Mouse (Mus musculus) lung, embryonic 15.5 days (tissue): Measurements from ENCODE around the gene Cfap299. TPM values are rescaled to one million over a fixed set of nuclear protein-coding genes. Genes with fewer than 3 reads are reported as not detected.

Experiments used
- ATAC-seq: fragments of 200-750 bp; cut with Nextera tagmentation; 2 replicates; pipeline ENCODE4 v1.8.0; 2017; ENCODE audit warnings: moderate number of reproducible peaks, borderline replicate concordance; ENCODE audit not compliant: low FRiP score, low TSS enrichment; ENCODE audit errors: extremely low read depth
- H3K27ac ChIP-seq: fragments of 300-500 bp; sonication (generic); 2 replicates; pipeline ENCODE4 v1.5.1; 2015; ENCODE audit warnings: moderate library complexity, mild to moderate bottlenecking, inconsistent platforms
- H3K27me3 ChIP-seq: fragments of 300-500 bp; sonication (generic); 2 replicates; pipeline ENCODE4 v1.6.1; 2015; ENCODE audit warnings: inconsistent platforms
- H3K36me3 ChIP-seq: fragments of 300-500 bp; sonication (generic); 2 replicates; pipeline ENCODE4 v1.6.1; 2015; ENCODE audit warnings: inconsistent platforms
- H3K4me1 ChIP-seq: fragments of 300-500 bp; sonication (generic); 2 replicates; pipeline ENCODE4 v1.6.1; 2015; ENCODE audit warnings: inconsistent platforms
- H3K4me2 ChIP-seq: fragments of 300-500 bp; sonication (generic); 2 replicates; pipeline ENCODE4 v1.6.1; 2015; ENCODE audit warnings: inconsistent platforms, mild to moderate bottlenecking, moderate library complexity
- H3K4me3 ChIP-seq: fragments of 300-500 bp; sonication (generic); 2 replicates; pipeline ENCODE4 v1.5.1; 2015; ENCODE audit warnings: mild to moderate bottlenecking, inconsistent platforms
- H3K9ac ChIP-seq: fragments of 300-500 bp; sonication (generic); 2 replicates; pipeline ENCODE4 v1.6.1; 2015; ENCODE audit warnings: inconsistent platforms
- H3K9me3 ChIP-seq: fragments of 300-500 bp; sonication (generic); 2 replicates; pipeline ENCODE4 v1.6.1; 2016; ENCODE audit warnings: inconsistent platforms
- WGBS: fragments of 180-500 bp; shearing (Covaris S2); methylation state at CpG from one replicate; pipeline ENCODE4 v1.1.7; 2015; 5-methylcytosine and 5-hydroxymethylcytosine counted together
- polyA plus RNA-seq: library from polyadenylated mRNA; unstranded; fragments of >200 nt; fragmentation: Nextera tagmentation; extraction: Ambion mirVana; gene quantifications from 2 replicates; pipeline ENCODE4 v1.2.1, GENCODE M21; 2015

Gene Cfap299
- polyA plus RNA-seq, 1 experiment from 2014 or later, result 3.0 TPM

DNA sequence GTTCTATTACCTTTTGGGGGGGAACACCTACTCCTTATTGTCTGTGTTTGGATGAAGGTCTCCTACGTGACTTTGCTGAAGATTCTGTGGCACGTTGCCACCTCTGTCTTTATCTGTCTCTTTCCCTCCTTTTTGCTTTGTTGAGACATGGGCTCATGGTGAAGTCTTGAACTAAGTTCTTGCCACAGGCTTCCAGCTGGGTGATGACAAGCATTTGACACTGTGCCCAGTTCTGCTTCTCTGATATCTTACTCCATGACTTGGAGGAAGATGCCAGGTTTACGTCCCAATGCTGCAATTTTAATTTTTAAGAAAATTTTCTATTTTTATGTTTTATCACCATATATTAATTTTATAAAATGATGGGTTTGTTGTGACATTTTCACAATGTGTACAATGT lies 147.4 kb downstream of the Cfap299 start:
- no peak overlapping the region for H3K9ac ChIP-seq
- no peaks in the 10 kb centered on the region for H3K27me3 ChIP-seq
- no peaks in the 10 kb centered on the region for H3K36me3 ChIP-seq
- peaks cover 5% of the 10 kb centered on the region; the same call in 1 of the 2 replicates for H3K4me1 ChIP-seq
- H3K4me2 ChIP-seq, result no peak overlapping the region
- H3K27ac ChIP-seq, result peak overlapping the region; percentile 55; the same call in 1 of the 2 replicates
- no peak overlapping the region for H3K4me3 ChIP-seq
- ATAC-seq, result peak; percentile 65; the same call in 1 of the 2 replicates
- H3K9me3 ChIP-seq, result no peaks in the 10 kb centered on the region
- 53% methylated on average over 3 of the region's 3 CpGs for WGBS

DNA sequence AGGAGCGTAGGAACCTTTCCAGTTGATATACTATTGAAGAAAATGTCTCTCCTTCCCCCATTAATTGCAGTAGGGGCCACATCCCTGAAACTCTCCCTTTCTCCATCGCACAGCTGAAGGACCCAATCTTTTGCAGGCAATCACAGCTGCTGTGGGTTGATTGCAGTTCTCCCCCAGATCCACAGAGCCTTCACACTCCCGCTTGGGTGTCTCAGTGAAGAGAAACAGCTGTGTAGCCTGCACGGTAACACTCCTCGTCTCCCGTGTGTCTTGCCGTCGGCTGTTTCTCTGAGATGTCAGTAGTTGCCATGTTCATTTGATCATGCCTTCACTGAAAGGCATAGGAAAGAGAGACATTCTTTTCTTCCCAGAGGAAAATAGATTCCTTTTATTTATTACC lies 148.2 kb downstream of the Cfap299 start:
- no peaks in the 10 kb centered on the region for H3K9me3 ChIP-seq
- no peak overlapping the region for H3K4me3 ChIP-seq
- H3K4me1 ChIP-seq, result peaks cover 5% of the 10 kb centered on the region; the same call in 1 of the 2 replicates
- H3K9ac ChIP-seq, result no peak overlapping the region
- H3K27me3 ChIP-seq, result no peaks in the 10 kb centered on the region
- ATAC-seq, result peak; percentile 87
- no peaks in the 10 kb centered on the region for H3K36me3 ChIP-seq
- 31% methylated on average over 8 of the region's 8 CpGs for WGBS
- peak overlapping the region; percentile 35; the same call in 1 of the 2 replicates for H3K27ac ChIP-seq
- H3K4me2 ChIP-seq, result no peak overlapping the region

DNA sequence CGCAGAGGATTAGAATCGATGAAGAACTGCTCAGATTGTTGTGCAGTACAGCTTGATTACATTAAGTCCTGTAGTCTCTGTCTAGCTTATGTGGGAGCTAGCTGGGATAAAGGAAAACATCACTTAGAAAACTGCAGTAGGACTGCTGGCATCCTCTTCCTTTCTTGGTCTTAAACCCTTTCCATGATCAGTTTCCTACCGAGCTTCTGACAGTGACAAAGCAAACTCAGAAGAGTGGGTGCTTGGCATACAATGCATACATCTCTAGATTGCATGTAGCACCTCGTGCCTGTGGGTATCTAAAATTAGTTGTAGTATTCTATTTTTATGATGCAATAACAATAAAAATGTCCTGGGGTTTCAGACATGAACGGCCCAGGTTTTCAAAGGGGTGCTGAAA lies 154.4 kb downstream of the Cfap299 start:
- no peaks in the 10 kb centered on the region for H3K36me3 ChIP-seq
- H3K4me1 ChIP-seq, result no peaks in the 10 kb centered on the region
- no peak overlapping the region for H3K4me2 ChIP-seq
- H3K9me3 ChIP-seq, result no peaks in the 10 kb centered on the region
- 64% methylated on average over 5 of the region's 5 CpGs for WGBS
- no peaks in the 10 kb centered on the region for H3K27me3 ChIP-seq
- H3K4me3 ChIP-seq, result no peak overlapping the region
- no peak overlapping the region for H3K27ac ChIP-seq
- H3K9ac ChIP-seq, result no peak overlapping the region
- no peak for ATAC-seq

DNA sequence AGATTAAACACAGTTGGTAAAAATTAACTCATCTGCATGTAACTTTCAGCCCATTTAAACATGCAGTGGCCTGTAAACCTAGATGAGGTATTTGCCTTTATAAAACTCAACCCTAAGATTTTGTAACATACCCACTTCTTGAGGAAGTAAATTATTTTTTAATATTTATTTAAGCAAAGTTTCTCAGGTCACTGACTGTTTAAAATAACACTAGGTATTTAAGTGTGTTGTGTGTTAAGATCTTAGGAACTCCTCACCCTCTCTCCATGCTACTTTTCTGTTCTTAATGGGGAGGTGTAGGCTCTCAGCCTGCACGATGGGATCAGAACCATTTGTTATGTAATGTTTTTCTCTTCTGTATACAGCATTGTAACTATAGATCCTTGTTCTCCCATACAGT lies 156.1 kb downstream of the Cfap299 start:
- Histone ChIP-seq H3K27me3 (no peaks in the 10 kb centered on the region), H3K4me2 (no peak overlapping the region), H3K9ac (no peak overlapping the region), H3K4me1 (no peaks in the 10 kb centered on the region), H3K9me3 (no peaks in the 10 kb centered on the region), H3K4me3 (no peak overlapping the region), H3K36me3 (no peaks in the 10 kb centered on the region), H3K27ac (no peak overlapping the region)
- no peak for ATAC-seq
- 47% methylated on average over 1 of the region's 1 CpGs for WGBS

DNA sequence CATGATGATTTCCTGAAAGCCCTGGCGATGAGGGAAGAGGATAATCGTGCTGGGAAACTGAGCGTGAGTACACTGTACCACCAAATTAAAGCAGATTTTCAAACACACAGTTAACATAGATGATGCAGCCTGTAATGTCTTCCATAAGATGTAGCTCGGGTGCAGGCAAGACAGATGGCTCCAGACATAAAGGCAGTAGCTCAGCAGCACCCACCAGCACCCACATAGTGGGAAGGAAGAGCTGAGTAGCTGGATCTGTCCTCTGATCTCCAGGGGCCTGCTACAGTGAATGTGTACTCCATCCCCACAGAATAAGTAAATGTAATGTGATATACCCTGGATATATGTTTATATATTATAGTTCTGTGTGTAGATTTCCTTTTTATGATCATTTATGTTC lies 169.2 kb downstream of the Cfap299 start:
- Histone ChIP-seq H3K4me1 (no peaks in the 10 kb centered on the region), H3K27ac (no peak overlapping the region), H3K9ac (no peak overlapping the region), H3K9me3 (no peaks in the 10 kb centered on the region), H3K27me3 (no peaks in the 10 kb centered on the region), H3K36me3 (no peaks in the 10 kb centered on the region), H3K4me3 (no peak overlapping the region), H3K4me2 (no peak overlapping the region)
- WGBS, result 72% methylated on average over 4 of the region's 4 CpGs
- no peak for ATAC-seq

- no peak overlapping the region for H3K9ac ChIP-seq
- H3K27ac ChIP-seq, result no peak overlapping the region
- no peaks in the 10 kb centered on the region for H3K4me1 ChIP-seq
- H3K9me3 ChIP-seq, result no peaks in the 10 kb centered on the region
- H3K27me3 ChIP-seq, result no peaks in the 10 kb centered on the region
- H3K4me2 ChIP-seq, result no peak overlapping the region
- no peak overlapping the region for H3K4me3 ChIP-seq
- H3K36me3 ChIP-seq, result no peaks in the 10 kb centered on the region
- no peak for ATAC-seq
- WGBS, result 77% methylated on average over 7 of the region's 7 CpGs
Observed at GRCm38 (mm10) chr5:98516214-98516613, 187.1 kb downstream of the Cfap299 start.

DNA sequence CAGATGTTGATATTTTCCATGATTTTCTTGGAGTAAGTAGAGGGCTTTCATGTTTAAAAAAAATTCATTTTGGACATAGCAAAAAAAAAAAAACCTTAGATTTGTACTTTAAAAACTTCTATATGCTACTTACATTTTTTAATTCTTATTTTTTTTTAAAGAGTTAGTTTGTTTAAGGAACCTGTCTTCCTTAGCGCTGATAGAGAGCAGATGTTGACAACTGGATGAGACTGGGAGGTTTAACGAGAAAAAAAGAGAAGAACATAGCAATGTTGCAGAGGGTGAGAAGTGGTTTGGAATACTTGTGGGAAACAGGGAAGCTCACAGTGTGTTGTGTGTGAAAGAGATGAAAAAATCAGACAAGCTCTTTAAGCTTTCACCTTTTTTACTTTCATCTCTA lies 191.0 kb downstream of the Cfap299 start:
- Histone ChIP-seq H3K27ac (no peak overlapping the region), H3K27me3 (no peaks in the 10 kb centered on the region), H3K36me3 (no peaks in the 10 kb centered on the region), H3K9me3 (no peaks in the 10 kb centered on the region), H3K4me2 (no peak overlapping the region), H3K4me1 (no peaks in the 10 kb centered on the region), H3K4me3 (no peak overlapping the region), H3K9ac (no peak overlapping the region)
- ATAC-seq, result no peak
- WGBS, result 30% methylated on average over 2 of the region's 2 CpGs

- Histone ChIP-seq H3K4me3 (no peak overlapping the region), H3K4me2 (no peak overlapping the region), H3K9me3 (no peaks in the 10 kb centered on the region), H3K27me3 (no peaks in the 10 kb centered on the region), H3K4me1 (no peaks in the 10 kb centered on the region), H3K36me3 (no peaks in the 10 kb centered on the region), H3K27ac (no peak overlapping the region), H3K9ac (no peak overlapping the region)
- WGBS, result 93% methylated on average over 7 of the region's 7 CpGs
- no peak for ATAC-seq
Observed at GRCm38 (mm10) chr5:98522270-98522977, 193.3 kb downstream of the Cfap299 start.

DNA sequence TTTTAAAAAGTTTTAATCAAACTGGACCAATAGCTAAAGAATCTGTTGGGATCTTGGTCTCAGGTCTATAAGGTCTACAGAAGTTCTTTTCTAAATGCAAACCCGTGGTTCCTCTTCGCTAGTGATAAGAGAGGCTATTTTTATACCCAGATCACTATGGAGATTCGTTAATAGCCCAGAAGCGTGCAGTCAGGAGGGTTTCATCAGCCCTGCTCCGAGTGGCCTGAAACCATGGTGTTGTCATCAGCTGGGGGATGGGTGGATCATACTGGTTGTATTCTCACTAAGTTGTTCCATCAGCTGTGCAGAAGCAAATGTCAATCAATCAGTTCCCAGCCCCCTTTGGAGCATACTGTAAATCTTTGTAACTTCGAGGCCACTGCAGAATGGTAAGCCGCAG lies 193.9 kb downstream of the Cfap299 start:
- WGBS, result 73% methylated on average over 7 of the region's 7 CpGs
- ATAC-seq, result no peak

GRCm38 (mm10) chr5:98523783-98524182 lies 194.7 kb downstream of the Cfap299 start:
- H3K27ac ChIP-seq, result no peak overlapping the region
- H3K9me3 ChIP-seq, result no peaks in the 10 kb centered on the region
- H3K4me1 ChIP-seq, result no peaks in the 10 kb centered on the region
- H3K27me3 ChIP-seq, result no peaks in the 10 kb centered on the region
- no peaks in the 10 kb centered on the region for H3K36me3 ChIP-seq
- no peak overlapping the region for H3K4me2 ChIP-seq
- no peak overlapping the region for H3K9ac ChIP-seq
- ATAC-seq, result no peak
- H3K4me3 ChIP-seq, result no peak overlapping the region
- WGBS, result 70% methylated on average over 1 of the region's 1 CpGs

More for the DNA sequence above, 193.9 kb downstream of the Cfap299 start:
- no peak overlapping the region for H3K27ac ChIP-seq
- no peak overlapping the region for H3K9ac ChIP-seq
- no peaks in the 10 kb centered on the region for H3K9me3 ChIP-seq
- no peaks in the 10 kb centered on the region for H3K27me3 ChIP-seq
- H3K4me1 ChIP-seq, result no peaks in the 10 kb centered on the region
- H3K36me3 ChIP-seq, result no peaks in the 10 kb centered on the region
- no peak overlapping the region for H3K4me3 ChIP-seq
- H3K4me2 ChIP-seq, result no peak overlapping the region

GRCm38 (mm10) chr5:98541333-98541732 lies 212.2 kb downstream of the Cfap299 start:
- Histone ChIP-seq H3K36me3 (no peaks in the 10 kb centered on the region), H3K9me3 (no peaks in the 10 kb centered on the region), H3K27me3 (no peaks in the 10 kb centered on the region), H3K4me2 (no peak overlapping the region), H3K4me1 (no peaks in the 10 kb centered on the region), H3K9ac (no peak overlapping the region), H3K4me3 (no peak overlapping the region), H3K27ac (no peak overlapping the region)
- WGBS, result 83% methylated on average over 1 of the region's 1 CpGs
- no peak for ATAC-seq

DNA sequence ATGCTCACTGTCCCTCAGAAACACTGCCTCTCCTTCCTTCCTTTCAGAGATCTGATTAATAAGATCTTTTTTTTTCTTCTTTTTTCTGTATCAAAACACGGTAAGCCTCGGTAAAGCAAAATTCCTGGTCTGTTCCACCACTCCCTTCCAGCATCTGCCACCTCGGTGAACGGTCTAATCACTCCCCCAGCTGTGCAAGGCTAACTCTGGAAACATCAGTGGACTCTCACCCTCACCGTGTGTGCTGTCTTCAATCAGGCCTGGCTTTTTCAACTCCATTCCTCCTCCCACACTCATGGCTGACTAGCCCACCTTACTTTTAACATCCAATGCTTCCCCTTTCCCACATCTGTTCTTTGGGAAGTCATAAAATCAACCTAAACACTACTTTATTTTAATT lies 221.2 kb downstream of the Cfap299 start:
- Histone ChIP-seq H3K9ac (no peak overlapping the region), H3K36me3 (no peaks in the 10 kb centered on the region), H3K27ac (0 out of 2 replicates have a peak overlapping the region, but pooled peaks have one; percentile 0), H3K4me3 (no peak overlapping the region), H3K4me2 (no peak overlapping the region), H3K27me3 (no peaks in the 10 kb centered on the region), H3K4me1 (peaks cover 9% of the 10 kb centered on the region), H3K9me3 (no peaks in the 10 kb centered on the region)
- ATAC-seq, result no peak
- 31% methylated on average over 5 of the region's 5 CpGs for WGBS
